In the genomic region with DNA sequence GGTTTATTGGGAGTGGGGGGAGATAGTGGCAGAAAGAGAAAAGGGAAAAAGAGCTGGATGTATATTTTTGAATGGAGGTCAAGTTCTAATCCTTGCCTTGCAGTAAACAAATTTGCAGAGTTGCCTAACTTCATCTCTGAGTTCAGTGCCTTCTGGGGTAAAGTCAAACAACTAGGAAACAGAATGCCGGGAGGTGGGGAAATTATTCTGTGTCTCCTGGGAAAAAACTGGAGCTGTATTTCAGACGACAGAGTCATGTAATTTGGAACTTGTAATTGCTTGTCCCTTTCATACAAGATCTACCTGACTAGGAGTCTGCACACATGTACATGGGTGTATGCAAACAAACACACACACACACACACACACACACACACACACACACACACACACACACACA, we compare ENCODE assay signal across 28 mouse cellular contexts.
DNase-seq lines count a peak whose midpoint lies in the region; ATAC-seq lines count a peak whose summit lies in the region.
"Had no signal": no experiment of that assay in that cellular context is flagged by ENCODE, and none has a peak within 500 bp of the region (broad histone marks: within the 10 kb centered on the region; RNA-seq: fewer than 3 reads in every experiment).

No protein-coding gene starts in this region.

- H3K9ac ChIP-seq in embryonic facial prominence, embryonic 11.5 days (replicated peaks; ENCODE audit: low read length): no peak overlapping the region
- H3K9ac ChIP-seq in heart, embryonic 13.5 days: no peak overlapping the region
- H3K9ac ChIP-seq in heart, embryonic 11.5 days (ENCODE audit: low read depth, low read length): no peak overlapping the region
- no peak overlapping the region for H3K9ac ChIP-seq in lung, embryonic 16.5 days (ENCODE audit: low read length)
- H3K9ac ChIP-seq: hindbrain, embryonic 14.5 days; limb, embryonic 15.5 days; liver, embryonic 15.5 days; midbrain, embryonic 12.5 days; neural tube, embryonic 12.5 days had no signal

- no peaks in the 10 kb centered on the region for H3K9me3 ChIP-seq in embryonic facial prominence, embryonic 11.5 days (replicated peaks; ENCODE audit: control insufficient read depth, low read length)
- no peaks in the 10 kb centered on the region for H3K9me3 ChIP-seq in embryonic facial prominence, embryonic 10.5 days
- no peaks in the 10 kb centered on the region for H3K9me3 ChIP-seq in heart, embryonic 13.5 days
- no peaks in the 10 kb centered on the region for H3K9me3 ChIP-seq in heart, embryonic 11.5 days (replicated peaks; ENCODE audit: control insufficient read depth, low read length)
- no peaks in the 10 kb centered on the region for H3K9me3 ChIP-seq in lung, embryonic 16.5 days (ENCODE audit: control insufficient read depth, low read length)
- H3K9me3 ChIP-seq: G1E; limb, embryonic 10.5 days; limb, embryonic 15.5 days; liver, embryonic 15.5 days; megakaryocyte, embryonic 14.5 days; midbrain, embryonic 12.5 days; neural tube, embryonic 12.5 days had no signal

- DNase-seq in embryonic facial prominence, embryonic 11.5 days (ENCODE audit: low spot score): peak; percentile 6
- no peak for DNase-seq in embryonic facial prominence, embryonic 10.5 days (ENCODE audit: low spot score)
- DNase-seq in kidney, adult 9 months: peak; percentile 9
- no peak for DNase-seq in kidney, postnatal 14 days
- no peak for DNase-seq in lung, postnatal 25 days (ENCODE audit: low spot score)
- DNase-seq: adrenal gland, postnatal 25 days; cerebellum, adult 11-12 months; cerebellum, adult 9-11 months; gastrocnemius, postnatal 10 days; layer of hippocampus, adult 9-11 months; right cerebral cortex, adult 18-20 months; spleen, adult 18-20 months; thymus, postnatal 14 days had no signal

- H3K4me2 ChIP-seq in embryonic facial prominence, embryonic 11.5 days (ENCODE audit: low read depth, low read length): no peak overlapping the region
- no peak overlapping the region for H3K4me2 ChIP-seq in heart, embryonic 13.5 days
- no peak overlapping the region for H3K4me2 ChIP-seq in heart, embryonic 11.5 days
- no peak overlapping the region for H3K4me2 ChIP-seq in lung, embryonic 16.5 days (ENCODE audit: low read depth, low read length)
- H3K4me2 ChIP-seq: hindbrain, embryonic 14.5 days; limb, embryonic 15.5 days; liver, embryonic 15.5 days; midbrain, embryonic 12.5 days; neural tube, embryonic 12.5 days had no signal

- no peaks in the 10 kb centered on the region for H3K4me1 ChIP-seq in embryonic facial prominence, embryonic 11.5 days (ENCODE audit: control insufficient read depth, insufficient read depth, low read length)
- H3K4me1 ChIP-seq in embryonic facial prominence, embryonic 10.5 days: peaks cover 14% of the 10 kb centered on the region
- peaks cover 24% of the 10 kb centered on the region for H3K4me1 ChIP-seq in heart, embryonic 13.5 days
- H3K4me1 ChIP-seq in heart, embryonic 11.5 days (ENCODE audit: control insufficient read depth, insufficient read depth, low read length): peaks cover 10% of the 10 kb centered on the region
- H3K4me1 ChIP-seq in lung, embryonic 16.5 days (replicated peaks; ENCODE audit: control insufficient read depth, insufficient read depth, low read length): peaks cover 11% of the 10 kb centered on the region; the same call in 1 of the 2 replicates
- H3K4me1 ChIP-seq: liver, embryonic 15.5 days; megakaryocyte, embryonic 14.5 days; midbrain, embryonic 12.5 days; neural tube, embryonic 12.5 days had no signal

- no peaks in the 10 kb centered on the region for H3K27me3 ChIP-seq in embryonic facial prominence, embryonic 11.5 days (ENCODE audit: control insufficient read depth, insufficient read depth, low read length)
- H3K27me3 ChIP-seq in embryonic facial prominence, embryonic 10.5 days (replicated peaks; ENCODE audit: low read depth, poor library complexity, severe bottlenecking): no peaks in the 10 kb centered on the region
- no peaks in the 10 kb centered on the region for H3K27me3 ChIP-seq in heart, embryonic 13.5 days (replicated peaks)
- no peaks in the 10 kb centered on the region for H3K27me3 ChIP-seq in heart, embryonic 11.5 days (ENCODE audit: control insufficient read depth, insufficient read depth, low read length)
- H3K27me3 ChIP-seq in lung, embryonic 16.5 days (ENCODE audit: control insufficient read depth, insufficient read depth, low read depth, low read length): no peaks in the 10 kb centered on the region
- H3K27me3 ChIP-seq: limb, embryonic 15.5 days; liver, embryonic 15.5 days; megakaryocyte, embryonic 14.5 days; midbrain, embryonic 12.5 days; neural tube, embryonic 12.5 days had no signal

- no peak for ATAC-seq in embryonic facial prominence, embryonic 11.5 days (replicated peaks; ENCODE audit: insufficient number of reproducible peaks, low FRiP score, low TSS enrichment, low read depth)
- ATAC-seq in heart, embryonic 13.5 days (ENCODE audit: extremely low read depth, insufficient number of reproducible peaks, low FRiP score, low TSS enrichment): no peak
- no peak for ATAC-seq in heart, embryonic 11.5 days (replicated peaks; ENCODE audit: insufficient number of reproducible peaks, low FRiP score, low TSS enrichment)
- peak; percentile 23 for ATAC-seq in lung, embryonic 16.5 days (ENCODE audit: low read depth)
- ATAC-seq: intestine, postnatal 0 days had no signal

- H3K27ac ChIP-seq in embryonic facial prominence, embryonic 11.5 days (replicated peaks; ENCODE audit: low read depth, low read length): no peak overlapping the region
- H3K27ac ChIP-seq in embryonic facial prominence, embryonic 10.5 days (replicated peaks): no peak overlapping the region
- peak overlapping the region; percentile 62 for H3K27ac ChIP-seq in heart, embryonic 13.5 days (replicated peaks)
- H3K27ac ChIP-seq in heart, embryonic 11.5 days (ENCODE audit: low read depth, low read length): no peak overlapping the region
- peak overlapping the region; percentile 54; the same call in 1 of the 2 replicates for H3K27ac ChIP-seq in lung, embryonic 16.5 days (ENCODE audit: low read length)
- H3K27ac ChIP-seq: hindbrain, embryonic 14.5 days; kidney, postnatal 0 days; limb, embryonic 10.5 days; limb, embryonic 15.5 days; liver, embryonic 15.5 days; midbrain, embryonic 12.5 days; neural tube, embryonic 12.5 days had no signal

- WGBS in embryonic facial prominence, embryonic 11.5 days: 39% methylated on average over 2 of the region's 2 CpGs
- WGBS in embryonic facial prominence, embryonic 10.5 days: 49% methylated on average over 2 of the region's 2 CpGs
- 37% methylated on average over 2 of the region's 2 CpGs for WGBS in heart, embryonic 13.5 days
- WGBS in heart, embryonic 11.5 days (ENCODE audit: insufficient replicate concordance): 59% methylated on average over 2 of the region's 2 CpGs
- 22% methylated on average over 2 of the region's 2 CpGs for WGBS in lung, embryonic 16.5 days

- no peak overlapping the region for H3K4me3 ChIP-seq in embryonic facial prominence, embryonic 11.5 days (ENCODE audit: low read depth, low read length)
- H3K4me3 ChIP-seq in embryonic facial prominence, embryonic 10.5 days: no peak overlapping the region
- H3K4me3 ChIP-seq in heart, embryonic 13.5 days: no peak overlapping the region
- no peak overlapping the region for H3K4me3 ChIP-seq in heart, embryonic 11.5 days (ENCODE audit: low read depth, low read length)
- no peak overlapping the region for H3K4me3 ChIP-seq in lung, embryonic 16.5 days (ENCODE audit: low read length)
- H3K4me3 ChIP-seq: erythroblast, embryonic 14.5 days; limb, embryonic 10.5 days; limb, embryonic 15.5 days; liver, embryonic 15.5 days; megakaryocyte, embryonic 14.5 days; midbrain, embryonic 12.5 days; myocyte; neural tube, embryonic 12.5 days had no signal

- H3K36me3 ChIP-seq in embryonic facial prominence, embryonic 11.5 days (replicated peaks; ENCODE audit: control insufficient read depth, insufficient read depth, low read depth, low read length): no peaks in the 10 kb centered on the region
- H3K36me3 ChIP-seq in embryonic facial prominence, embryonic 10.5 days (replicated peaks): no peaks in the 10 kb centered on the region
- H3K36me3 ChIP-seq in heart, embryonic 13.5 days: no peaks in the 10 kb centered on the region
- no peaks in the 10 kb centered on the region for H3K36me3 ChIP-seq in heart, embryonic 11.5 days (ENCODE audit: control insufficient read depth, insufficient read depth, low read length)
- H3K36me3 ChIP-seq in lung, embryonic 16.5 days (ENCODE audit: control insufficient read depth, insufficient read depth, low read length): no peaks in the 10 kb centered on the region
- H3K36me3 ChIP-seq: G1E; limb, embryonic 10.5 days; limb, embryonic 15.5 days; liver, embryonic 15.5 days; midbrain, embryonic 12.5 days; neural tube, embryonic 12.5 days had no signal

Comparison
In these comparisons a context has a peak if more than half of its experiments do, and no peak if none do; other contexts are left out.
1. DNase-seq: peak in embryonic facial prominence, embryonic 11.5 days (single experiment) and kidney, adult 9 months (single experiment); none in embryonic facial prominence, embryonic 10.5 days (single experiment), kidney, postnatal 14 days (single experiment) and lung, postnatal 25 days (single experiment).
2. H3K27ac ChIP-seq: peak in heart, embryonic 13.5 days (single experiment) and lung, embryonic 16.5 days (single experiment); none in embryonic facial prominence, embryonic 11.5 days (single experiment), embryonic facial prominence, embryonic 10.5 days (single experiment) and heart, embryonic 11.5 days (single experiment).